Mouse (Mus musculus) embryonic facial prominence, embryonic 15.5 days (tissue): Measurements from ENCODE around the gene Rtn3. TPM values are rescaled to one million over a fixed set of nuclear protein-coding genes. Genes with fewer than 3 reads are reported as not detected.

ENCODE experiments used
- microRNA-seq: library from miRNA; unstranded; fragments of <30 nt; microRNA quantifications from one replicate; pipeline ENCODE4, GENCODE M21; 2016; ENCODE audit warnings: borderline number of aligned reads
- polyA plus RNA-seq: library from polyadenylated mRNA; unstranded; fragments of >200 nt; fragmentation: Nextera tagmentation; extraction: Ambion mirVana; gene quantifications from 2 replicates; pipeline ENCODE4 v1.2.1, GENCODE M21; 2015

The Rtn3 gene
- polyA plus RNA-seq, 1 experiment from 2014 or later: 138 TPM

Small RNA genes within 50 kb of the gene (microRNA-seq; reads per million reads assigned to microRNA genes)
- gene Mir6991: 1.0 reads per million

Other genes with a start within 250 kb of the Rtn3 start
- 49.8 and 55.4 TPM in 2 replicates for gene Naa40, start 242.1 kb downstream of the Rtn3 start, polyA plus RNA-seq
- gene Rcor2, start 216.0 kb downstream of the Rtn3 start, polyA plus RNA-seq: 20.3 and 22.9 TPM in 2 replicates
- gene Mark2, start 141.4 kb downstream of the Rtn3 start, polyA plus RNA-seq: 54.9 and 60.2 TPM in 2 replicates
- 30.1 and 36.2 TPM in 2 replicates for gene Spindoc, start 100.3 kb downstream of the Rtn3 start, polyA plus RNA-seq
- gene 2700081O15Rik, start 65.7 kb downstream of the Rtn3 start, polyA plus RNA-seq: 8.3 and 9.5 TPM in 2 replicates
- gene Atl3, start 10.8 kb upstream of the Rtn3 start, polyA plus RNA-seq: 12.7 and 13.2 TPM in 2 replicates
- 13.0 and 14.8 TPM in 2 replicates for gene Pla2g16, start 74.2 kb upstream of the Rtn3 start, polyA plus RNA-seq
- gene Lgals12, start 123.9 kb upstream of the Rtn3 start, polyA plus RNA-seq: 1.4 and 2.3 TPM in 2 replicates
- 0.21 and 0.38 TPM in 2 replicates for gene Hrasls5, start 129.3 kb upstream of the Rtn3 start, polyA plus RNA-seq
- gene Slc22a19, start 228.0 kb upstream of the Rtn3 start, polyA plus RNA-seq: not detected in 2 replicates